Mouse (Mus musculus): ENCODE results near the gene Tmem248.
A peak's percentile ranks its signal among the peaks of the same experiment; 100 is the strongest.
"Not testable (repeated sequence)": the region's sequence is repeated elsewhere in the genome, so short reads cannot be mapped to it uniquely, and the experiment has no call there.

Tmem248 gene

GRCm38 (mm10) chr5:130255799-130256525 lies 39.1 kb downstream of the Tmem248 start:
- not testable (repeated sequence) for DNase-seq (ENCODE audit: extremely low spot score, low read depth, low spot score)

- peak; percentile 89 for DNase-seq (ENCODE audit: extremely low spot score, low read depth, low spot score)
These were observed 39.9 kb downstream of the Tmem248 start for GRCm38 (mm10) chr5:130256678-130257271.

- DNase-seq (ENCODE audit: extremely low spot score, low read depth, low spot score) = no peak
These were observed 40.4 kb downstream of the Tmem248 start for GRCm38 (mm10) chr5:130257303-130257702.

- no peak for DNase-seq (ENCODE audit: extremely low spot score, low read depth, low spot score)
These were observed 46.6 kb downstream of the Tmem248 start for GRCm38 (mm10) chr5:130263454-130263853.

- no peak for DNase-seq (ENCODE audit: extremely low spot score, low read depth, low spot score)
These were observed 47.6 kb downstream of the Tmem248 start for GRCm38 (mm10) chr5:130264433-130265005.

- no peak for DNase-seq (ENCODE audit: extremely low spot score, low read depth, low spot score)
These were observed 49.8 kb downstream of the Tmem248 start for GRCm38 (mm10) chr5:130266651-130267050.

GRCm38 (mm10) chr5:130267316-130267715 lies 50.4 kb downstream of the Tmem248 start:
- DNase-seq (ENCODE audit: extremely low spot score, low read depth, low spot score) = no peak

GRCm38 (mm10) chr5:130268976-130269375 lies 52.1 kb downstream of the Tmem248 start:
- no peak for DNase-seq (ENCODE audit: extremely low spot score, low read depth, low spot score)

GRCm38 (mm10) chr5:130272344-130272743 lies 55.5 kb downstream of the Tmem248 start:
- no peak for DNase-seq (ENCODE audit: extremely low spot score, low read depth, low spot score)

GRCm38 (mm10) chr5:130273046-130273445 lies 56.2 kb downstream of the Tmem248 start:
- DNase-seq (ENCODE audit: extremely low spot score, low read depth, low spot score) = no peak

- DNase-seq (ENCODE audit: extremely low spot score, low read depth, low spot score) = no peak
These were observed 58.6 kb downstream of the Tmem248 start for GRCm38 (mm10) chr5:130275509-130275908.

GRCm38 (mm10) chr5:130278011-130278472 lies 61.2 kb downstream of the Tmem248 start:
- DNase-seq (ENCODE audit: extremely low spot score, low read depth, low spot score) = no peak

GRCm38 (mm10) chr5:130283079-130283732 lies 66.3 kb downstream of the Tmem248 start:
- DNase-seq (ENCODE audit: extremely low spot score, low read depth, low spot score) = no peak

GRCm38 (mm10) chr5:130288106-130288505 lies 71.2 kb downstream of the Tmem248 start:
- DNase-seq (ENCODE audit: extremely low spot score, low read depth, low spot score) = no peak

- no peak for DNase-seq (ENCODE audit: extremely low spot score, low read depth, low spot score)
These were observed 73.4 kb downstream of the Tmem248 start for GRCm38 (mm10) chr5:130290242-130290641.

- DNase-seq (ENCODE audit: extremely low spot score, low read depth, low spot score) = no peak
These were observed 73.9 kb downstream of the Tmem248 start for GRCm38 (mm10) chr5:130290775-130291174.

- DNase-seq (ENCODE audit: extremely low spot score, low read depth, low spot score) = no peak
These were observed 76.1 kb downstream of the Tmem248 start for GRCm38 (mm10) chr5:130292976-130293375.

Data from hindlimb bud, embryonic 11.5 days (tissue).